Mouse (Mus musculus): Measurements from ENCODE around the gene Grid1.

DNA sequence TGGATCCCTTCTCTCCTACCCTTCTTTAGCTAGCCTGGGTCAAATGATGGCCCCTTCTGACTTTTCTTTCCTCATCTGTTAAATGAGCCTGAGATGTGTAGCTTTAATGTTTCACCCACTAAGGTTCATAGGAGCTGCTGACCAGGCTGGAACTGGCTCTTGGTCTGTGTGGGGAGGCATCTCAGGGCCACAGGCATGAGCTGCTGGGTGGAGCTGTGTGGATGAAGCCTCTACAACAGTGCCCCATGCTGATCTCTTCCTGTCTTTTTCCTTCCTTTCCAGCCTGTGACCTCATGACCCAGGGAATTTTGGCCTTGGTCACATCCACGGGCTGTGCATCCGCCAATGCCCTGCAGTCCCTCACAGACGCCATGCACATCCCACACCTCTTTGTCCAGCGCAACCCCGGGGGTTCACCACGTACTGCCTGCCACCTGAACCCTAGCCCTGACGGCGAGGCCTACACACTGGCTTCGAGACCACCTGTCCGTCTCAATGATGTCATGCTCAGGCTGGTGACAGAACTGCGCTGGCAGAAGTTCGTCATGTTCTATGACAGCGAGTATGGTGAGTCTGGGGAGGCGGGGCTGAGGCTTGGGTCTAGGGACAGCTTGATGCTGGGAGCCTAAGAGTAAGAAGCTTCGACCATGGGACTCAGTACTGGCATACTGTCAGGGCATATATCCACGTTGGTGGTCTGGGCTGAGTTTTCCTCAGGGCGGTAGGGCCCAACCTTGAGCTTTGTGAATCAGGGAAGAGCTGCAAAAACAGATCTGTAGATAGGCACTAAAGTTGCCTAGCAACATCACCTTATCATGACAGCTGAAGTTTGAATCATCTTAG lies 125.8 kb downstream of the Grid1 start:
- no peak for TF ChIP-seq POLR2A (IDR thresholded peaks at IDR 0.05; ENCODE audit: extremely low read depth, insufficient read depth, low read length)
- TF ChIP-seq CTCF (IDR thresholded peaks at IDR 0.05; ENCODE audit: extremely low read depth, insufficient read depth, low read length), result no peak

Data from cortical plate, adult 2 months (tissue).